ENCODE assay signal across 11 mouse cellular contexts in genomic region chr4:5078723-5079122, GRCm38 (mm10).
"Had no signal": no experiment of that assay in that cellular context is flagged by ENCODE, and none has a peak within 500 bp of the region (broad histone marks: within the 10 kb centered on the region; RNA-seq: fewer than 3 reads in every experiment).

No protein-coding gene starts in this region.

- H3K9me3 ChIP-seq: limb, embryonic 15.5 days; liver, embryonic 12.5 days; midbrain, embryonic 15.5 days; neural tube, embryonic 12.5 days had no signal

- H3K4me2 ChIP-seq: limb, embryonic 15.5 days; liver, embryonic 12.5 days; midbrain, embryonic 11.5 days; midbrain, embryonic 15.5 days; neural tube, embryonic 12.5 days had no signal

- H3K9ac ChIP-seq: limb, embryonic 15.5 days; liver, embryonic 12.5 days; midbrain, embryonic 15.5 days; neural tube, embryonic 12.5 days had no signal

- H3K4me3 ChIP-seq: limb, embryonic 15.5 days; liver, embryonic 12.5 days; midbrain, embryonic 15.5 days; neural tube, embryonic 12.5 days had no signal

- DNase-seq: kidney, adult 18-20 months; kidney, postnatal 10 days; left cerebral cortex, postnatal 4 days; lung, postnatal 36 days; thymus, postnatal 14 days had no signal

- H3K27ac ChIP-seq: limb, embryonic 15.5 days; liver, embryonic 12.5 days; midbrain, embryonic 15.5 days; neural tube, embryonic 12.5 days; stomach, postnatal 0 days had no signal

- H3K36me3 ChIP-seq: limb, embryonic 15.5 days; liver, embryonic 12.5 days; midbrain, embryonic 15.5 days; neural tube, embryonic 12.5 days had no signal

- H3K27me3 ChIP-seq: limb, embryonic 15.5 days; liver, embryonic 12.5 days; midbrain, embryonic 15.5 days; neural tube, embryonic 12.5 days had no signal

- ATAC-seq: liver, embryonic 12.5 days; midbrain, embryonic 15.5 days had no signal

- H3K4me1 ChIP-seq: limb, embryonic 15.5 days; liver, embryonic 12.5 days; midbrain, embryonic 15.5 days; neural tube, embryonic 12.5 days had no signal
